Mouse (Mus musculus): ENCODE results near the gene Gcg.

The Gcg gene

DNA sequence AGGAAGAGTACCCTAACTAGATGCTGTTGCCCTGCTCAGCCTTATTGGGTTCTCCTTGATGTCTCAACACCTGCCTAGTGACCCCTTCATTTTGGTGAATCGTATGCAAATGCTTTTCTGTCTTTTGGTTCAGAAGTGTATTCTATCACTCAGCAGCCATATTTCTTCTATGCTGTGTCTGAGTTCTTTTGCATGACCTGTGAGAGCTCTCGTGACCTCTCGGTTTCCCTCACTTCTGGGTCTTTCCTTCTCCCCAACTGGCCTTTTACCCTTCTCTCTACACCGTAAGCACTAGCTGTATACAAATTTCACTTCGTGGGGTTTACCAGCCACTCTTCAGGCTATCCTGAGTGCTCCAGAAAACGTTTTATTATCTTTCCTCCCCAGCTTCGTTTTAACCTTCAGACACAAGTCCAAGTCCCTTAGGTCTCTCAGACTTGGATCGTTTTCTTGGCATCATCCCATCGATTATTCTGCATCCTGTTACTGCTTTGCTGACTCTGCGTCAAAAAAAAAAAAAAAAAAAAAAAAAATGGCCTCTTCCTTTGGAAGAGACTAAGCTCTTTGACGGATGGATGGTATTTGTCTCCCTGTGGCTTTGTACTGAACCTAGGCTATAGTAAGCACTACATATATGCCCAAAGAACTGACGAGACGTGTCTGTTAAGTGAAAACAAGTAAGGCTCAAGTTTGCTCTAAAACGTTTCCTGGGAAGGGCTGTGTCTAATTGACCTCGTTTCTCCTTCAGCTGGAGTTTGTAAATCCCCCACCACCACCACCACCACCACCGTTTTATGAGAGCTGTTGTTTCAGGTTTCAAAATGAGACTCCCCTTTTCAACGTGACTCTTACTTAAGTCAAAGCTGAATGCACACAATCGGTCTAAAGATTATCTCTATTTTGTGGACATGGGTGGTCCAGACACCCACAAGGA, 23.9 kb downstream of the Gcg start:
- DNase-seq: no peak

GRCm38 (mm10) chr2:62458070-62458469, 25.4 kb downstream of the Gcg start:
- no peak for DNase-seq

DNA sequence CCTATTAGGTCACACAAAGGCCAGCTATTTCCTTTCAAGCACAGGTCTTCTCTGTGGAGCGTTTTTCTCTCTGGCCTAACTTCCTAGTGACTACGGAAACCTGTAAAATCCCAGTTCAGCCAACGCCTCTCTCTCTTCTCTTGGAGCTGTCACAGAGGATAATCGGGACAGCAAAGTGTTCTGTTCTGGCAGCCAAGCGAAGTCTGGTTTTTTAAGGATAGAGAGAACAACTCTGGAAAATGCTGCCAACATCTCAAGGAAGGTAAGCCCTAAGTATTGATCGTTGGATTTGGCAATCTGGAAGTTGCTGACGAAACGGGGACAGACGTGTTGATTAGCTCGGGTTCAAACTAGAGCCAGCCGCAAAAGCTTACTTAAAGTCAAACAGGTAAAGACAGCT, 28.5 kb downstream of the Gcg start:
- DNase-seq: no peak

- no peak for DNase-seq
Observed at GRCm38 (mm10) chr2:62454033-62454432, 29.4 kb downstream of the Gcg start.

- DNase-seq: no peak
Observed at GRCm38 (mm10) chr2:62450364-62450763, 33.1 kb downstream of the Gcg start.

GRCm38 (mm10) chr2:62449692-62450346, 33.6 kb downstream of the Gcg start:
- no peak for DNase-seq

GRCm38 (mm10) chr2:62440802-62441544, 42.5 kb downstream of the Gcg start:
- peak; percentile 69 to 75 for DNase-seq

DNA sequence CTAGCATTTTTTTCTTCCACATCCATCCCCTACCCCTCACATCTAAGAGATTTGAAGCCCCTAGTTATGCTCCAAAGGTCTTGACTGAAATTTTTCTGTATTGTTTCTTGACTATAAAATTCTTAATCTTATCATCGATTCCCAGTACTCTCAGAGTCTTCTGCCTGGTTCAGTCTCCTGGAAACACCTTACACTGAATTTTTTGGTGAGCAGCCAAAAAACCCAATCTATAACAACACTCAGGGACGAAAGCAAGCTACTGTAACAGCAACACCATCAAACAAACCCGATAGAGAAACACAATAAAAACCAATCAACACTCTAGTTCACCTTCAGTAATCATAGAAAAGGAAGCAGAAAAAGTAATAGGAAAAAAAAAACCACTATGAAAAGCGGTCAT, 43.4 kb downstream of the Gcg start:
- DNase-seq: no peak

DNA sequence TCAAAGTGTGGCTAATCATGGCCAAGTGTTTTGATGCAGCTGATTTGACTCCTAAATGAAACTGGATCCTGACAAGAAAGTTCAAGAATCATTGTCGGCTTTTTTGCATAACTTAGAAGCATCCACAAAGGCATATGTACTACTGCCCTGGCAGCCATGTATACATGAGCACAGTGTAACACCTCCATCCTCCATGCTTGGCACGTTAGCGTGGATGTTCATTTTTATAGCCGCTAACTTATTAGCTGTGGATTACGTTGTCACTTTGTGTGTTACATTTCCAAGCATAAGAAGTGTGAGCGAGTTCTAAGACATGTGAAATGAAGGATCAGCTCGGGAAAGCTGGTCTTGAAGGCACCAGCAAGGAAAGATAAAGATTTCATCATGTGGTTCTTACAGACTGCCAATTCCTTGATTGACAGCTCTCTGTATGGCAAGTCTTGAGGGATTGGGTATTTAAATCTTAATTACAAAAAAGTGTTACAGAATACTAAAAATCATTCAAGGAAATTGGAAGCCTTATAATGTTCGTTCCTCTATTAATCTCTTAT, 52.1 kb downstream of the Gcg start:
- DNase-seq: no peak

GRCm38 (mm10) chr2:62425941-62426340, 57.5 kb downstream of the Gcg start:
- no peak for DNase-seq

All from B cell, adult 2 months (primary cell).